Mouse (Mus musculus) liver, postnatal 0 days (tissue): Measurements from ENCODE around the gene Ids. TPM values are rescaled to one million over a fixed set of nuclear protein-coding genes. Genes with fewer than 3 reads are reported as not detected.

Experiments
- ATAC-seq: fragments of 200-750 bp; cut with Nextera tagmentation; 2 replicates; pipeline ENCODE4 v1.8.0; 2017; ENCODE audit warnings: mild to moderate bottlenecking, moderate library complexity
- DNase-seq: peaks from one replicate; pipeline ENCODE4 v3.0.0-alpha.2; 2016
- H3K27ac ChIP-seq: fragments of 300-500 bp; sonication (generic); 2 replicates; pipeline ENCODE4 v1.5.1; 2014; ENCODE audit warnings: antibody characterized with exemption, moderate library complexity, mild to moderate bottlenecking, low read depth
- H3K27me3 ChIP-seq: fragments of 300-500 bp; sonication (generic); 2 replicates; pipeline ENCODE4 v1.6.1; 2014; ENCODE audit warnings: low read length, control low read depth, mixed read lengths; ENCODE audit not compliant: insufficient read depth
- H3K36me3 ChIP-seq: fragments of 300-500 bp; sonication (generic); replicated peaks from 2 replicates; pipeline ENCODE4 v1.6.1; 2014; ENCODE audit warnings: mild to moderate bottlenecking, control low read depth, low read length, moderate library complexity, mixed read lengths; ENCODE audit not compliant: insufficient read depth
- H3K4me1 ChIP-seq: fragments of 300-500 bp; sonication (generic); 2 replicates; pipeline ENCODE4 v1.6.1; 2014; ENCODE audit warnings: antibody characterized with exemption, mild to moderate bottlenecking, control low read depth; ENCODE audit not compliant: insufficient read depth
- H3K4me2 ChIP-seq: fragments of 300-500 bp; sonication (generic); 2 replicates; pipeline ENCODE4 v1.6.1; 2014; ENCODE audit warnings: low read depth, mild to moderate bottlenecking, low read length, moderate library complexity, mixed read lengths
- H3K4me3 ChIP-seq: fragments of 300-500 bp; sonication (generic); 2 replicates; pipeline ENCODE4 v1.5.1; 2014; ENCODE audit warnings: low read depth, low read length
- H3K9ac ChIP-seq: fragments of 300-500 bp; sonication (generic); replicated peaks from 2 replicates; pipeline ENCODE4 v1.6.1; 2014; ENCODE audit warnings: mild to moderate bottlenecking, moderate library complexity
- H3K9me3 ChIP-seq: fragments of 300-500 bp; sonication (generic); 2 replicates; pipeline ENCODE4 v1.6.1; 2016; ENCODE audit warnings: mild to moderate bottlenecking, control low read depth, low read length, mixed read lengths
- CTCF ChIP-seq: sonication (generic); IDR thresholded peaks from 2 replicates; pipeline ENCODE4 v1.5.1; 2016; ENCODE audit warnings: antibody characterized with exemption, low read depth
- EP300 ChIP-seq: IDR thresholded peaks from 2 replicates; pipeline ENCODE4 v1.6.1; 2016; ENCODE audit warnings: antibody characterized with exemption, low read depth, mild to moderate bottlenecking
- WGBS: fragments of 180-500 bp; shearing (Covaris S2); extraction: QIAGEN DNeasy Blood & Tissue Kit; methylation state at CpG from one replicate; pipeline ENCODE4 v1.1.7; 2014; ENCODE audit not compliant: insufficient replicate concordance; 5-methylcytosine and 5-hydroxymethylcytosine counted together
- polyA plus RNA-seq: library from polyadenylated mRNA; unstranded; fragments of >200 nt; fragmentation: Nextera tagmentation; extraction: Ambion mirVana; gene quantifications from 2 replicates; pipeline ENCODE4 v1.2.1, GENCODE M21; 2015

Gene Ids
- polyA plus RNA-seq, 1 experiment from 2014 or later, result 0.65 TPM

DNA sequence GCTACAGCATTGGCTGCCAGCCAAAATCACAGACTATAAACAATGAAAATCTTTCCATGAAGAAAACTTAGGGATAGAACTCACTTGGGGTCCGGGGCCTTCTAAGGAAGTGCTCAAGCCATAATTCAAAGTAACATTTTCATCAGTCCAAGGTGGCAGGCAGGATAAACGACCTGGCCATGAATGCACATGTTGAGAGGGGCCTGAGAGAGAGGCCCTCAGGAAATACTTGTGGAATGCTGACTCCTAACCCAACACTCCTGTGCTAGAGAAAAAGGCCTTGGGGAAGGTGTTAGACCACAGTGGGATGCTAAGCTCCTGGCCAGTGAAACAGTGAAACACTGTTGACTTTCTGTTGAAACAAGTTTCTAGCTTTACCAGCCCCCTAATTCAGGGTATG lies 45.6 kb downstream of the Ids start:
- DNase-seq (no peak), ATAC-seq (no peak)
- Histone ChIP-seq H3K4me2 (no peak overlapping the region), H3K27ac (no peak overlapping the region), H3K9me3 (no peaks in the 10 kb centered on the region), H3K4me3 (no peak overlapping the region), H3K9ac (no peak overlapping the region), H3K4me1 (no peaks in the 10 kb centered on the region), H3K36me3 (no peaks in the 10 kb centered on the region), H3K27me3 (peaks cover 2% of the 10 kb centered on the region; the same call in 1 of the 2 replicates)
- 44% methylated on average over 2 of the region's 2 CpGs for WGBS
- TF ChIP-seq EP300, result no peak
- TF ChIP-seq CTCF, result no peak

DNA sequence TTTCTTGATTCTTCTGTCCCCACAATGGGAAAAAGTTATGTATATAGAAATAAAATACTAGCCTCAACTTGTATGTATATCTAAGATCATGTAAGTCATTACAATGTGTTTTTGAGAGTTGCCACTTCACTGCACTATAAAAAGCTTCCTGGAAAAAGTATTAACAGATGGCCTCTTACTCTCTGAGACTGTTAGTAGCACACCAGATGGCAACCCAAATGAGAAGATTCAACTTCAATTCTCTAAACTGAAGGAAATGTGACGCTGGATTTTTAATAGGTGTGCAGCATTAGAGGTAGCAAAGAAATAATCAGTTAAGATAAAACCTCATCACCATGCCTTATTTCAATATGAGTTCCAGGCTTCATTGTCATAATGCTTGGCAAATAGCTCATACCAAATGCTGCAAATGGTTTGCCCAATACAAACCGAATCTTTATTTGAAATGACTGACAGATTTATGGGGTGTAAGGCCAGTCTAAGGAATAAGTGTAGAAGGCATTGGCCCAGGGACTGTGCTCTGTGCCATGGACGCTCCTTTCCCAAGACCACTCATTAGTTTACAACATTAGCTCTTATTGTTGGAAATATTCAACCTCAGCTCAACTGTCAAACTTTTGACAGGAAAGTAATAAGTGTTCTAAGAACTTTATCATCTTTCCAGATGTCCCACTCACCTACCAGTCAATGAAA lies 49.8 kb downstream of the Ids start:
- no peak for DNase-seq
- Histone ChIP-seq H3K27me3 (no peaks in the 10 kb centered on the region), H3K4me1 (no peaks in the 10 kb centered on the region), H3K27ac (no peak overlapping the region), H3K36me3 (no peaks in the 10 kb centered on the region), H3K4me2 (no peak overlapping the region), H3K9me3 (no peaks in the 10 kb centered on the region), H3K4me3 (no peak overlapping the region), H3K9ac (no peak overlapping the region)
- 58% methylated on average over 3 of the region's 3 CpGs for WGBS
- no peak for ATAC-seq
- TF ChIP-seq CTCF (no peak), EP300 (no peak)

Other genes starting within 250 kb of the Ids start
- gene 1110012L19Rik, start 20.8 kb upstream of the Ids start, polyA plus RNA-seq, result 10.0 and 10.4 TPM in 2 replicates
- gene Tmem185a, start 112.1 kb upstream of the Ids start, polyA plus RNA-seq, result 11.7 and 12.0 TPM in 2 replicates